Mouse (Mus musculus) forelimb bud, embryonic 11.5 days (tissue): ENCODE measurements at regions not wholly inside any gene's neighbourhood (a gene's known extent, or its start where the extent isn't known, plus 50 kb on each side); places are given as distances from the start of the nearest gene placed in this dataset.
A peak's percentile ranks its signal among the peaks of the same experiment; 100 is the strongest.

Experiments used
- DNase-seq: peaks from one replicate; pipeline ENCODE4 v3.0.0-alpha.2; 2012; ENCODE audit warnings: low read depth, low spot score

- no peak for DNase-seq
Observed at GRCm38 (mm10) chr8:6227901-6228300, 1122.8 kb upstream of the Slc10a2 start.

GRCm38 (mm10) chr8:6225194-6225593 lies 1120.0 kb upstream of the Slc10a2 start:
- no peak for DNase-seq

- DNase-seq, result no peak
Observed at GRCm38 (mm10) chr8:6207617-6208349, 1102.6 kb upstream of the Slc10a2 start.

GRCm38 (mm10) chr8:6204051-6204745 lies 1099.0 kb upstream of the Slc10a2 start:
- DNase-seq, result no peak

GRCm38 (mm10) chr8:6191431-6191830 lies 1086.3 kb upstream of the Slc10a2 start:
- no peak for DNase-seq

- DNase-seq, result no peak
Observed at GRCm38 (mm10) chr8:6188422-6188821, 1083.3 kb upstream of the Slc10a2 start.

GRCm38 (mm10) chr8:6186561-6186960 lies 1081.4 kb upstream of the Slc10a2 start:
- DNase-seq, result no peak

- DNase-seq, result no peak
Observed at GRCm38 (mm10) chr8:6179602-6180001, 1074.5 kb upstream of the Slc10a2 start.

- DNase-seq, result no peak
Observed at GRCm38 (mm10) chr8:6166433-6166832, 1061.3 kb upstream of the Slc10a2 start.

GRCm38 (mm10) chr8:6165230-6165629 lies 1060.1 kb upstream of the Slc10a2 start:
- no peak for DNase-seq

GRCm38 (mm10) chr8:6164758-6165157 lies 1059.6 kb upstream of the Slc10a2 start:
- DNase-seq, result no peak

GRCm38 (mm10) chr8:6144588-6144987 lies 1039.4 kb upstream of the Slc10a2 start:
- no peak for DNase-seq

- DNase-seq, result no peak
Observed at GRCm38 (mm10) chr8:6140090-6140489, 1034.9 kb upstream of the Slc10a2 start.

GRCm38 (mm10) chr8:6139171-6139570 lies 1034.0 kb upstream of the Slc10a2 start:
- DNase-seq, result no peak

GRCm38 (mm10) chr8:6132243-6132751 lies 1027.1 kb upstream of the Slc10a2 start:
- DNase-seq, result no peak

- DNase-seq, result no peak
Observed at GRCm38 (mm10) chr8:6125265-6125664, 1020.1 kb upstream of the Slc10a2 start.

- no peak for DNase-seq
Observed at GRCm38 (mm10) chr8:6119506-6119905, 1014.4 kb upstream of the Slc10a2 start.

- no peak for DNase-seq
Observed at GRCm38 (mm10) chr8:6111351-6111750, 1006.2 kb upstream of the Slc10a2 start.

- no peak for DNase-seq
Observed at GRCm38 (mm10) chr8:6090028-6090427, 984.9 kb upstream of the Slc10a2 start.

GRCm38 (mm10) chr8:6043939-6044577 lies 938.9 kb upstream of the Slc10a2 start:
- DNase-seq, result peak; percentile 12

GRCm38 (mm10) chr8:6012206-6012605 lies 907.1 kb upstream of the Slc10a2 start:
- DNase-seq, result no peak

- DNase-seq, result no peak
Observed at GRCm38 (mm10) chr8:6011182-6011581, 906.0 kb upstream of the Slc10a2 start.
